Mouse (Mus musculus) midbrain, embryonic 16.5 days (tissue): ENCODE data around the gene Gm4881. TPM values are rescaled to one million over a fixed set of nuclear protein-coding genes. Genes with fewer than 3 reads are reported as not detected.

Experiments
- ATAC-seq: fragments of 200-750 bp; cut with Nextera tagmentation; 2 replicates; pipeline ENCODE4 v1.8.0; 2017; ENCODE audit warnings: moderate TSS enrichment
- H3K27ac ChIP-seq: fragments of 300-500 bp; sonication (generic); 2 replicates; pipeline ENCODE4 v1.5.1; 2014; ENCODE audit warnings: mild to moderate bottlenecking, low read length, mixed read lengths
- H3K27me3 ChIP-seq: fragments of 300-500 bp; sonication (generic); 2 replicates; pipeline ENCODE4 v1.6.1; 2014; ENCODE audit warnings: low read depth, low read length, mixed read lengths; ENCODE audit not compliant: control insufficient read depth, insufficient read depth
- H3K36me3 ChIP-seq: fragments of 300-500 bp; sonication (generic); 2 replicates; pipeline ENCODE4 v1.6.1; 2014; ENCODE audit warnings: mild to moderate bottlenecking, low read length, moderate library complexity, mixed read lengths; ENCODE audit not compliant: control insufficient read depth, insufficient read depth
- H3K4me1 ChIP-seq: fragments of 300-500 bp; sonication (generic); 2 replicates; pipeline ENCODE4 v1.6.1; 2014; ENCODE audit warnings: mild to moderate bottlenecking, low read length, mixed read lengths; ENCODE audit not compliant: control insufficient read depth, insufficient read depth
- H3K4me2 ChIP-seq: fragments of 300-500 bp; sonication (generic); 2 replicates; pipeline ENCODE4 v1.6.1; 2014; ENCODE audit warnings: mild to moderate bottlenecking, low read length, mixed read lengths
- H3K4me3 ChIP-seq: fragments of 300-500 bp; sonication (generic); 2 replicates; pipeline ENCODE4 v1.5.1; 2014; ENCODE audit warnings: low read depth, mild to moderate bottlenecking, low read length, moderate library complexity, mixed read lengths
- H3K9ac ChIP-seq: fragments of 300-500 bp; sonication (generic); 2 replicates; pipeline ENCODE4 v1.6.1; 2014; ENCODE audit warnings: low read depth, low read length, mixed read lengths
- H3K9me3 ChIP-seq: fragments of 300-500 bp; sonication (generic); replicated peaks from 2 replicates; pipeline ENCODE4 v1.6.1; 2014; ENCODE audit warnings: mild to moderate bottlenecking, low read length, mixed read lengths; ENCODE audit not compliant: control insufficient read depth, poor library complexity, severe bottlenecking
- WGBS: fragments of 180-500 bp; shearing (Covaris S2); extraction: QIAGEN DNeasy Blood & Tissue Kit; methylation state at CpG from one replicate; pipeline ENCODE4 v1.1.7; 2014; 5-methylcytosine and 5-hydroxymethylcytosine counted together
- polyA plus RNA-seq: library from polyadenylated mRNA; unstranded; fragments of >200 nt; fragmentation: Nextera tagmentation; extraction: Ambion mirVana; gene quantifications from 2 replicates; pipeline ENCODE4 v1.2.1, GENCODE M21; 2015

The Gm4881 gene
- polyA plus RNA-seq, 1 experiment from 2014 or later, result 4.5 TPM

DNA sequence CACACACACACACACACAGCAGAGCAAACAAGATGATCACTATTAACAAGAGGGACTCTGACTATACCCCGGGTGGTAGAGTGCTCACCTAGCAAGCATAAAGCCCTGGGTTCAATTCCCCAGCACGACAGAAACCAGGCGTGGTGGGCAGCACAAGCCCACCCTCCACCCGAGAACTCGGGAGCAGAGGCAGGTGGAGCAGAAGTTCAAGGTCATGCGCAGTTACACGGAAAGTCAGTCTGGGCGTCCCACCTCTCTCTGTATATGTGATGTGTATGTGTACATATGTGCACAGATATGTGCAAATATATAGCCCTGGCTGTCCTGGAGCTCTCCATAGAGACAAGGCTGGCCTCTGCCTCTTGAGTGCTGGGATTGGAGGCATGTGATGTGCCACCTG lies 23.7 kb upstream of the Gm4881 start:
- Histone ChIP-seq H3K4me3 (no peak overlapping the region), H3K9me3 (no peaks in the 10 kb centered on the region), H3K36me3 (peaks cover 5% of the 10 kb centered on the region), H3K27me3 (no peaks in the 10 kb centered on the region), H3K9ac (no peak overlapping the region), H3K27ac (no peak overlapping the region), H3K4me2 (no peak overlapping the region), H3K4me1 (peaks cover 10% of the 10 kb centered on the region)
- 92% methylated on average over 8 of the region's 8 CpGs for WGBS
- no peak for ATAC-seq

DNA sequence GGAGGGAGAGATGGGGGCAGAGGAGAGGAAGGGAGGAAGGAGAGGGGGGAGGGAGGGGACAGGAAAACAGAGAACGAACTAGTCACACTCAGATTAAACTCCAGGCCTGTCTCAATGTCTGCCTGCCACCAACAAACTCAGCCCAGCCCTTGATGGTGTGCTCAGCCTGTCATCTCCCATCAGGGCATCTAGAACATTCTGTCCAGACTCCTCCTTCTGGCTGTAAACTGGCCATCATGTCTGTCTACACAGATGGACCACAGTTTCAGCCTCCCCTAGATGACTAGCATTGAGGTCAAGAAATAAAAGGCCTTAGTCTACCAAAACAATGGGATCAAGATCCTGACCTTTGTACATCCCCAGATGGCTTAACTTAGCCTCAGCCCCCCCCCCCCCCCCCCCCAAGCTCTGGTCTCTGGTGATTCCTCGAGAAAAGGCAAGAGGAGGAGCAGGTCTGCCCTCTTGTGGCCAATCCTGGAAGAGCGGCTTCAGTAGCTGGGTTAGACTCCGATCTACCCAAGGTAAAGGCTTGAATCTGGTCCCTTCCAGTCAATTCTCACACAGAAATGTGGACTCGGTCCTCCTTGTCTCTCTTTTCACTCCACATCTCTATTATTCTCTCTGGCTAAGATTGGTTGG lies 20.7 kb upstream of the Gm4881 start:
- Histone ChIP-seq H3K36me3 (peaks cover 5% of the 10 kb centered on the region), H3K4me3 (no peak overlapping the region), H3K4me1 (no peaks in the 10 kb centered on the region), H3K4me2 (no peak overlapping the region), H3K27me3 (no peaks in the 10 kb centered on the region), H3K9me3 (no peaks in the 10 kb centered on the region), H3K27ac (no peak overlapping the region), H3K9ac (no peak overlapping the region)
- 10% methylated on average over 5 of the region's 5 CpGs for WGBS
- ATAC-seq, result no peak

DNA sequence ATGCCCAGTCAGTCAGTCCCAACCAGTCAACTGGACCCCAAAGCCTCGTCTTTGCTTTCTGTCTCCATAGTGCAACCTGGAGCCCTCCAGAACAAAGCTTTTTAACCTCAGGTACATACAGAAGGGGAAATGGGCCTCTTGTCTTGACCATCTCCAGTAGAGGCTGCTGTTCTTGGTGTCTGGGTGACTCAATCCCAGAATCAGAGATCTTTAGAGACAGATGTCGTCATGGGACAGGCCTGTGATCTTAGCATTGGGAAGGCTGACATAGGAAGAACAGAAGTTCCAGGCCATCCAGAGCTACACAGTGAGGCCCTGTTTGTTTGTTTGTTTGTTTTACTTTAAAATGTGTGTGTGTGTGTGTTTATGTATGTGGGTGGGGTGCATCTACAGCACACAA lies 20.0 kb upstream of the Gm4881 start:
- Histone ChIP-seq H3K36me3 (no peaks in the 10 kb centered on the region), H3K27ac (no peak overlapping the region), H3K9ac (no peak overlapping the region), H3K9me3 (no peaks in the 10 kb centered on the region), H3K27me3 (no peaks in the 10 kb centered on the region), H3K4me3 (no peak overlapping the region), H3K4me2 (no peak overlapping the region), H3K4me1 (no peaks in the 10 kb centered on the region)
- no peak for ATAC-seq
- 67% methylated on average over 2 of the region's 2 CpGs for WGBS

DNA sequence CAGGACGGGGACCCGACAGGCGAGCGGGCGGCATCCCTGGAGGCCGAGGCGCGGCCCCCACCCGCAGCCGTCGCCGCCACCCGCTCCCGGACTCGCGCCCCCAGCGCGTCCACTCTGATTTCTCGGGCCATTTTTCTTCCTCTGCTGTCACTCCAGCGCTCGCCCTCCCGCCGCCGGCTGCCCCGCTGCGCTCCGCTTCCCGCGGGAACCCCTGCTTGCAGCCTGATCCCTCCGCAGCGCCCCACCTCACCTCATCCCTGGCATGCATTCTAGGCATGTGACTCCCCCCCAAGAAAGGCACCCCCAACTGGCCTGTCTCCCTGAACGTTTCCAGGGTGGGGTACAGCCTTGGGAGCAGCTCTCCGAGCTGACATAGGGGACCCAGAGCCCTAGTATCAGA lies 10.9 kb upstream of the Gm4881 start:
- WGBS, result 2% methylated on average over 29 of the region's 33 CpGs
- no peaks in the 10 kb centered on the region for H3K36me3 ChIP-seq
- peak overlapping the region; percentile 21 for H3K4me3 ChIP-seq
- no peak overlapping the region for H3K27ac ChIP-seq
- peak overlapping the region; percentile 36; the same call in 1 of the 2 replicates for H3K9ac ChIP-seq
- peaks cover 26% of the 10 kb centered on the region for H3K27me3 ChIP-seq
- H3K4me1 ChIP-seq, result peaks cover 9% of the 10 kb centered on the region
- no peaks in the 10 kb centered on the region for H3K9me3 ChIP-seq
- peak overlapping the region; percentile 52 for H3K4me2 ChIP-seq
- no peak for ATAC-seq

DNA sequence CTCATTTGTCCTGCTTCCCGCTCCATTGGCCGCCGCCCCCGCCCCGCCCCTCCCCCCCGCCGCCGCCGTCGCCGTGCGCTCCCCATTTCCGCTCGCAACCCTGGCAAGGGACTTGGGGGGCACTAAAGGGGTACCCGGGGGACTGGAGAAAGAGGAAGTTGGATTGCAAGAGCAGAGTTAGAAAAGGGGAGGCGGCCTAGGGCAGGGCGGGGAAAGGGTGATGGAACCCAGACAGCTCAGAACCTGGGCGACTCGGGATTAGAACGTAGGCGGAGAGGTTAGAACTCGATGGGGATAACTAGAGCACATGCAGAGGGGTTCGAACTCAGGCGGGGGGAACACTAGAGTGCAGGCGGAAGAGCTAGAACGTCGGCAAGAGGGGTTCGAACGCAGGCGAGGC lies 10.2 kb upstream of the Gm4881 start:
- ATAC-seq, result no peak
- H3K4me3 ChIP-seq, result peak overlapping the region; percentile 30
- no peaks in the 10 kb centered on the region for H3K9me3 ChIP-seq
- H3K4me2 ChIP-seq, result peak overlapping the region; percentile 52
- H3K27ac ChIP-seq, result no peak overlapping the region
- H3K36me3 ChIP-seq, result no peaks in the 10 kb centered on the region
- H3K9ac ChIP-seq, result peak overlapping the region; percentile 27
- peaks cover 10% of the 10 kb centered on the region for H3K4me1 ChIP-seq
- 4% methylated on average over 30 of the region's 30 CpGs for WGBS
- H3K27me3 ChIP-seq, result peaks cover 28% of the 10 kb centered on the region

DNA sequence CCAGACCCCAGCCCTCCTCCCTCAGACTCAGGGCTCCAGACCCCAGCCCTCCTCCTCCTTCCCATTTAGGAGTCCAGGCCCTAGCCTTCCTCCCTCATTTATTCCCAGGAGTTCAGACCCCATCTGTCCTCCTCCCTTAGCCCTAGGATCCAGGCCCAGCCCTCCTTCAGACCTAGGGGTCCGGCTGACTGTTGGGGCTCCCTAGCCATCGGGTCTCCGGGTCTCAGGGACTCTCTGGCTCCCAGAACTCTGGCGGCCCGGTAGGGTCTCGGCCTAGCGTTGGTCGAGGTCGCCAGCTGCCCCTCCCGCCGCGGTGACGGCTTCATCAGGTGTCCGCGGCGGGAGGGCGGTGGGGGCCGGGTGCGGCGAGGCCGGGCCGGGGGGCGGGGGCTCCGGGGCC lies 9.7 kb upstream of the Gm4881 start:
- Histone ChIP-seq H3K27me3 (peaks cover 32% of the 10 kb centered on the region), H3K9ac (peak overlapping the region; percentile 27), H3K27ac (no peak overlapping the region), H3K36me3 (no peaks in the 10 kb centered on the region), H3K4me1 (peaks cover 15% of the 10 kb centered on the region), H3K4me3 (peak overlapping the region; percentile 30), H3K4me2 (peak overlapping the region; percentile 52), H3K9me3 (no peaks in the 10 kb centered on the region)
- ATAC-seq, result no peak
- 3% methylated on average over 11 of the region's 24 CpGs for whole genome bisulfite sequencing

DNA sequence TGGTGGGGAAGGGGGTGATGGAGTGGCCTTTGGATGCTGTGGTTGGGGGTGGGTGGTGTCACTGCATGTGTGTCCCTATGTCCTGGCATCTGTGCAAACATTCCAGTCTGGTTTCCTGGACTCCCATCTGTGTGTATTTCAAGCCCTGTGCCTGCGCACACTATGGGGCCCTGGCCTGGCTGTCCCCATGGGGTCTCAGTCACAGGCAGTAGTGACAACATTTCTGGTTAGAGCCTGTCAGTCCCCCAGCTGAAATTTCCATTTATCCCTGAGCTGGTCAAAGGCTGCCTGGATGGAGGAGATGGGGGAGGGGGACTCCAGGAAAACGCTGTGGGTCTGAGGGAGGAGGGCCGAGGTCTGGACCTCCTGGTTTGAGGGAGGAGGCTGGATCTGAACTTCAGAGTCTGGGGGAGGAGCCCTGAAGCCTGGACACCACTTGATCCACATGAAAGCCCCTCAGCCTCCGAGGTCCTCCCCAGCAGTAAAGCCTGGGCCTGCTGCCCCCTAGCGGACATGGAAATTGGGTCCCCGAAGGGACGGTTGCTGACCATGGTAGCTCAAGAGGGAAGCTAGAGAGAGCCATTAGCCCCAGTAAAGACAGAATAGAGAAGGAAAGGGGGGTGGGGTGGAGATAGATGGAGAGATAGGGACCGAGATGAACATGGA lies 5.8 kb upstream of the Gm4881 start:
- Histone ChIP-seq H3K9ac (no peak overlapping the region), H3K4me3 (no peak overlapping the region), H3K27me3 (peaks cover 56% of the 10 kb centered on the region), H3K27ac (no peak overlapping the region), H3K4me2 (no peak overlapping the region), H3K9me3 (no peaks in the 10 kb centered on the region), H3K4me1 (peaks cover 18% of the 10 kb centered on the region), H3K36me3 (no peaks in the 10 kb centered on the region)
- ATAC-seq, result 0 out of 2 replicates have a peak, but pooled peaks have one; percentile 39
- 2% methylated on average over 8 of the region's 8 CpGs for WGBS

DNA sequence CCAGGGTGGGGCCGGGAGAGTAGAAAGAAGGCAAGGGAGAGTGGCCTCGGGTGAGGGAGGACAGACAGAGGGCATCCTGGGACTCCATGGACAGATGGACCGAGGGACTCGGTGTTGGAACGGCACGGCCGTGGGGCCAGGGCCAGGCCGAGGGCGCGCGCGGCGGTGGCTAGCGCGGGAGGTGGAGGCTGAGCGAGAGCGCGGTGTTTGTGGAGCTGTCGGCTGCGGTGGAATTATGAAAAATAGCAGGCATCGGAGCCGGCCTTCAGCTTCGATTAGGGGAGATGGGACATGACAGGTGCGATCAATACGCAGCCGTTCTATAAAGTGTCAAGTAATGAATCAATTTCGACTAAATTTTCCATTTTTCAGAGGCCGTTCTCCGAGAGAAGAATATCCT lies 4.5 kb upstream of the Gm4881 start:
- Histone ChIP-seq H3K36me3 (no peaks in the 10 kb centered on the region), H3K4me3 (peak overlapping the region; percentile 23), H3K9ac (peak overlapping the region; percentile 61), H3K27ac (no peak overlapping the region), H3K9me3 (no peaks in the 10 kb centered on the region), H3K27me3 (peaks cover 64% of the 10 kb centered on the region), H3K4me1 (peaks cover 20% of the 10 kb centered on the region), H3K4me2 (peak overlapping the region; percentile 49)
- ATAC-seq, result no peak
- 2% methylated on average over 29 of the region's 29 CpGs for WGBS

DNA sequence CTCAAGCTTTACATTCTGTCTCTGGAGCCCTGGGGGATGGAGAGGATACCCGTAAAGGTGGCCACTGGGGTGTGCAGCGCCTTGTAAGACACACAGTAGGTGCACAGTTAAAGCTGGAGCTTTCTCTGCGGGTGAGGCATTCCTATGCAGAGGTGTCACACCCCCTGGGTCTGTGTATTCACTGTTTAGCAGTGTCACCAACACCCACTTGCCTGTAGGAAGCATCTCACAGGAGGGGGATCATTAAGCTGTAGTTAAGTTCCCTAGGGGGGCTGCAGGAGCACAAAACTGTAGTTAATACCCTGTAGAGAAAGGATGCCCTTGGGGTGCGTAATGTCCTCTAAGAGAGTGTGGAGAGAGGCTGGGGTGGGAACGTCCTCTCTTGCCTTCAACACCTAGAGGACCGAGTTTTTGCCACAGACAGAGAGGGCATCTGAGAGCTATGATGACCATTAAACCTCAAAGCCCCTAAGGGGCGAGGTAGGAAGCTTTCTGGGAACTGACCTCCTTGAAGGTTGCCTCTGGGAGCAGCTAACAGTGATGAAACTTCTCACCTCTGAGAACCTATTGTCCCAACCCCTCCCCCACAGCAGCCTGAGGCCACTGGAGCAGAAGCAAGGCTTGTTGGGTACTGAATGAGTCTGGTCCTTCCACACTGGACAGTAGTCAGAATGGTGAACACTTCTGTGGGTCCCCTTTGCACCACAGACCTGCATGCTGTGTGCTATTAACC lies 3.2 kb upstream of the Gm4881 start:
- H3K4me2 ChIP-seq, result no peak overlapping the region
- no peak overlapping the region for H3K9ac ChIP-seq
- 5% methylated on average over 7 of the region's 7 CpGs for WGBS
- H3K4me1 ChIP-seq, result peaks cover 20% of the 10 kb centered on the region
- no peak overlapping the region for H3K4me3 ChIP-seq
- H3K9me3 ChIP-seq, result no peaks in the 10 kb centered on the region
- no peak for ATAC-seq
- no peak overlapping the region for H3K27ac ChIP-seq
- no peaks in the 10 kb centered on the region for H3K36me3 ChIP-seq
- peaks cover 65% of the 10 kb centered on the region for H3K27me3 ChIP-seq
